Mouse (Mus musculus): ENCODE results near the gene Fam207a. TPM values are rescaled to one million over a fixed set of nuclear protein-coding genes. Genes with fewer than 3 reads are reported as not detected.

Fam207a gene
- polyA plus RNA-seq, 1 experiment: 5.4 TPM

DNA sequence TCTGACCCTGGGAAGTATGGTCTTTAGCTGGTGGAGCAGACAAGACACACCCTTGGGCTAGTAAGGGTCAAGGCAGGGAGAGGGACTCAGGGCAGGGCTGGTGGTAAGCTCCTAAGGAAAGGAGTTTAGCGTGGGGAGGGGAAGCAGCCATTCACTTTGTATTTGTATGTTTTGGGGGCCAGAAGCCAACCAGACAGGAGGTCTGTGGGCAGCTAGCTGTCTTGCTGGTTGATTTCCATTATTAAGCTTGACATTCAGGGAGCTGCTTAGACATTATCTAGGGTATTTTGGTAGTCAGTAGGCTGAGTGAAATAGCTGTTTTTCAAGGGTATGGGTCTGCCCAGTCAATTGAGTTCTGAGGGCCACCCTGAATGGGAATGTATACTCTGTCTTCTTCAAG lies 77.6 kb downstream of the Fam207a start:
- peaks cover 24% of the 10 kb centered on the region for H3K4me1 ChIP-seq (ENCODE audit: control insufficient read depth, insufficient read depth, insufficient read length, low read length)
- H3K4me3 ChIP-seq (ENCODE audit: insufficient read depth, low read depth, low read length): no peak overlapping the region
- no peak overlapping the region for H3K27ac ChIP-seq (replicated peaks; ENCODE audit: low read depth, low read length)

Other genes with a start within 250 kb of the Fam207a start
- gene Adarb1, start 97.5 kb downstream of the Fam207a start, polyA plus RNA-seq (2012; ENCODE audit: insufficient read depth, insufficient read length, missing spikeins): 4.0 and 4.4 TPM in 2 replicates
- gene Itgb2, start 14.5 kb upstream of the Fam207a start, polyA plus RNA-seq (2012; ENCODE audit: insufficient read depth, insufficient read length, missing spikeins): 4.3 and 4.4 TPM in 2 replicates
- gene Pttg1ip, start 65.9 kb upstream of the Fam207a start, polyA plus RNA-seq (2012; ENCODE audit: insufficient read depth, insufficient read length, missing spikeins): 88.8 and 92.4 TPM in 2 replicates
- 58.1 and 84.9 TPM in 2 replicates for gene Sumo3, start 90.3 kb upstream of the Fam207a start, polyA plus RNA-seq (2012; ENCODE audit: insufficient read depth, insufficient read length, missing spikeins)
- 16.0 and 45.5 TPM in 2 replicates for gene Gm49325, start 90.4 kb upstream of the Fam207a start, polyA plus RNA-seq (2012; ENCODE audit: insufficient read depth, insufficient read length, missing spikeins)
- gene Ube2g2, start 106.5 kb upstream of the Fam207a start, polyA plus RNA-seq (2012; ENCODE audit: insufficient read depth, insufficient read length, missing spikeins): 23.3 and 26.1 TPM in 2 replicates
- gene Tspear, start 170.8 kb upstream of the Fam207a start, polyA plus RNA-seq (2012; ENCODE audit: insufficient read depth, insufficient read length, missing spikeins): not detected in 2 replicates
- not detected in 2 replicates for gene Gm19402, start 175.0 kb upstream of the Fam207a start, polyA plus RNA-seq (2012; ENCODE audit: insufficient read depth, insufficient read length, missing spikeins)
- not detected in 2 replicates for gene Gm9508, start 181.4 kb upstream of the Fam207a start, polyA plus RNA-seq (2012; ENCODE audit: insufficient read depth, insufficient read length, missing spikeins)
- not detected in 2 replicates for gene Gm10272, start 190.8 kb upstream of the Fam207a start, polyA plus RNA-seq (2012; ENCODE audit: insufficient read depth, insufficient read length, missing spikeins)
- not detected in 2 replicates for gene Gm10024, start 195.7 kb upstream of the Fam207a start, polyA plus RNA-seq (2012; ENCODE audit: insufficient read depth, insufficient read length, missing spikeins)
- gene Gm10142, start 200.0 kb upstream of the Fam207a start, polyA plus RNA-seq (2012; ENCODE audit: insufficient read depth, insufficient read length, missing spikeins): not detected in 2 replicates
- not detected in 2 replicates for gene Krtap12-1, start 204.8 kb upstream of the Fam207a start, polyA plus RNA-seq (2012; ENCODE audit: insufficient read depth, insufficient read length, missing spikeins)
- not detected in 2 replicates for gene Gm10100, start 210.7 kb upstream of the Fam207a start, polyA plus RNA-seq (2012; ENCODE audit: insufficient read depth, insufficient read length, missing spikeins)
- not detected in 2 replicates for gene Gm18596, start 226.9 kb upstream of the Fam207a start, polyA plus RNA-seq (2012; ENCODE audit: insufficient read depth, insufficient read length, missing spikeins)
- gene Gm9736, start 235.6 kb upstream of the Fam207a start, polyA plus RNA-seq (2012; ENCODE audit: insufficient read depth, insufficient read length, missing spikeins): not detected in 2 replicates
- gene Gm3233, start 243.9 kb upstream of the Fam207a start, polyA plus RNA-seq (2012; ENCODE audit: insufficient read depth, insufficient read length, missing spikeins): not detected in 2 replicates

Data from brown adipose tissue, adult 24 weeks (tissue).